Mouse (Mus musculus) urinary bladder, postnatal 25 days (tissue): ENCODE data around the gene Fbxw10.

Experiments
- DNase-seq: peaks from one replicate; pipeline ENCODE4 v3.0.0; 2022; ENCODE audit warnings: low spot score

Gene Fbxw10

GRCm38 (mm10) chr11:62844562-62844961, 2.3 kb upstream of the Fbxw10 start:
- DNase-seq: no peak

GRCm38 (mm10) chr11:62845730-62846129, 1.1 kb upstream of the Fbxw10 start:
- DNase-seq: no peak

- DNase-seq: no peak
Measured at GRCm38 (mm10) chr11:62847655-62848191, 854 bp downstream of the Fbxw10 start.

GRCm38 (mm10) chr11:62848301-62848700, 1.4 kb downstream of the Fbxw10 start:
- DNase-seq: no peak

- DNase-seq: no peak
Measured at GRCm38 (mm10) chr11:62851199-62851598, 4.3 kb downstream of the Fbxw10 start.

- DNase-seq: no peak
Measured at GRCm38 (mm10) chr11:62853334-62853733, 6.5 kb downstream of the Fbxw10 start.

GRCm38 (mm10) chr11:62865562-62865961, 18.7 kb downstream of the Fbxw10 start:
- DNase-seq: no peak

GRCm38 (mm10) chr11:62866685-62867084, 19.8 kb downstream of the Fbxw10 start:
- no peak for DNase-seq

GRCm38 (mm10) chr11:62869201-62869600, 22.3 kb downstream of the Fbxw10 start:
- no peak for DNase-seq

- DNase-seq: no peak
Measured at GRCm38 (mm10) chr11:62869715-62870371, 23.0 kb downstream of the Fbxw10 start.

GRCm38 (mm10) chr11:62873479-62873878, 26.6 kb downstream of the Fbxw10 start:
- no peak for DNase-seq

GRCm38 (mm10) chr11:62875696-62876095, 28.8 kb downstream of the Fbxw10 start:
- no peak for DNase-seq

- DNase-seq: no peak
Measured at GRCm38 (mm10) chr11:62876445-62876844, 29.6 kb downstream of the Fbxw10 start.

- no peak for DNase-seq
Measured at GRCm38 (mm10) chr11:62877391-62877790, 30.5 kb downstream of the Fbxw10 start.

GRCm38 (mm10) chr11:62878728-62879127, 31.9 kb downstream of the Fbxw10 start:
- no peak for DNase-seq

GRCm38 (mm10) chr11:62879220-62880048, 32.6 kb downstream of the Fbxw10 start, which contains the start of gene Tvp23b:
Gene Tvp23b, plus strand, starts transcription at chr11:62879455.
- DNase-seq: peak; percentile 98

- no peak for DNase-seq
Measured at GRCm38 (mm10) chr11:62883407-62883806, 36.5 kb downstream of the Fbxw10 start.

GRCm38 (mm10) chr11:62885323-62885722, 38.5 kb downstream of the Fbxw10 start:
- DNase-seq: no peak

GRCm38 (mm10) chr11:62890796-62891195, 43.9 kb downstream of the Fbxw10 start:
- DNase-seq: no peak

GRCm38 (mm10) chr11:62891763-62892162, 44.9 kb downstream of the Fbxw10 start:
- no peak for DNase-seq

- peak; percentile 51 for DNase-seq
Measured at GRCm38 (mm10) chr11:62901699-62902323, 54.9 kb downstream of the Fbxw10 start.

- DNase-seq: no peak
Measured at GRCm38 (mm10) chr11:62903871-62904495, 57.1 kb downstream of the Fbxw10 start.
